Mouse (Mus musculus) heart, postnatal 0 days (tissue): ENCODE data around the gene Micu2. TPM values are rescaled to one million over a fixed set of nuclear protein-coding genes. Genes with fewer than 3 reads are reported as not detected.

Experiments
- ATAC-seq: fragments of 200-750 bp; cut with Nextera tagmentation; 2 replicates; pipeline ENCODE4 v1.8.0; 2017; ENCODE audit warnings: low read depth, moderate number of reproducible peaks, moderate library complexity; ENCODE audit not compliant: insufficient read depth
- DNase-seq: peaks from one replicate; pipeline ENCODE4 v3.0.0-alpha.2; 2016; ENCODE audit warnings: low spot score
- H3K27ac ChIP-seq: fragments of 300-500 bp; sonication (generic); 2 replicates; pipeline ENCODE4 v1.5.1; 2014; ENCODE audit warnings: low read depth, mild to moderate bottlenecking
- H3K27me3 ChIP-seq: fragments of 300-500 bp; sonication (generic); 2 replicates; pipeline ENCODE4 v1.6.1; 2014; ENCODE audit warnings: low read length, mixed read lengths; ENCODE audit not compliant: control insufficient read depth, insufficient read depth
- H3K36me3 ChIP-seq: fragments of 300-500 bp; sonication (generic); replicated peaks from 2 replicates; pipeline ENCODE4 v1.6.1; 2014; ENCODE audit warnings: low read length, mixed read lengths; ENCODE audit not compliant: control insufficient read depth, insufficient read depth
- H3K4me1 ChIP-seq: fragments of 300-500 bp; sonication (generic); 2 replicates; pipeline ENCODE4 v1.6.1; 2014; ENCODE audit warnings: antibody characterized with exemption; ENCODE audit not compliant: control insufficient read depth, insufficient read depth
- H3K4me2 ChIP-seq: fragments of 300-500 bp; sonication (generic); 2 replicates; pipeline ENCODE4 v1.6.1; 2014; ENCODE audit warnings: low read depth, mild to moderate bottlenecking, low read length, moderate library complexity
- H3K4me3 ChIP-seq: fragments of 300-500 bp; sonication (generic); 2 replicates; pipeline ENCODE4 v1.5.1; 2014; ENCODE audit warnings: low read depth, low read length
- H3K9ac ChIP-seq: fragments of 300-500 bp; sonication (generic); replicated peaks from 2 replicates; pipeline ENCODE4 v1.6.1; 2014; ENCODE audit warnings: low read depth, low read length, mixed read lengths
- H3K9me3 ChIP-seq: fragments of 300-500 bp; sonication (generic); replicated peaks from 2 replicates; pipeline ENCODE4 v1.6.1; 2016; ENCODE audit warnings: low read length; ENCODE audit not compliant: control insufficient read depth
- CTCF ChIP-seq: IDR thresholded peaks from 2 replicates; pipeline ENCODE4 v1.5.1; 2016; ENCODE audit warnings: antibody characterized with exemption, control low read depth, low read depth
- EP300 ChIP-seq: IDR thresholded peaks from 2 replicates; pipeline ENCODE4 v1.6.1; 2016; ENCODE audit warnings: antibody characterized with exemption, low read depth
- WGBS: fragments of 180-500 bp; shearing (Covaris S2); extraction: QIAGEN DNeasy Blood & Tissue Kit; methylation state at CpG from one replicate; pipeline ENCODE4 v1.1.7; 2014; 5-methylcytosine and 5-hydroxymethylcytosine counted together
- polyA plus RNA-seq: library from polyadenylated mRNA; unstranded; fragments of >200 nt; fragmentation: Nextera tagmentation; extraction: Ambion mirVana; gene quantifications from 2 replicates; pipeline ENCODE4 v1.2.1, GENCODE M21; 2015
- total RNA-seq: library from RNA; depleted of rRNA; stranded (reverse); fragments of >200 nt; gene quantifications from 2 replicates; pipeline ENCODE4 v1.2.3, GENCODE M21; 2014; ENCODE audit warnings: low replicate concordance

Gene Micu2
- total and polyA plus RNA-seq, 2 experiments from 2014 or later, result 48.0 to 70.7 TPM

GRCm38 (mm10) chr14:57886032-57886431, 113.0 kb downstream of the Micu2 start:
- WGBS, result 67% methylated on average over 2 of the region's 2 CpGs
- DNase-seq, result no peak
- Histone ChIP-seq H3K36me3 (no peaks in the 10 kb centered on the region), H3K4me3 (no peak overlapping the region), H3K4me2 (no peak overlapping the region), H3K27ac (no peak overlapping the region), H3K4me1 (peaks cover 21% of the 10 kb centered on the region), H3K9ac (no peak overlapping the region), H3K9me3 (no peaks in the 10 kb centered on the region), H3K27me3 (no peaks in the 10 kb centered on the region)
- no peak for ATAC-seq
- TF ChIP-seq EP300 (no peak), CTCF (no peak)

- WGBS, result 90% methylated on average over 3 of the region's 3 CpGs
These were observed 115.7 kb downstream of the Micu2 start for GRCm38 (mm10) chr14:57883341-57883740.

GRCm38 (mm10) chr14:57882720-57883119, 116.3 kb downstream of the Micu2 start:
- 53% methylated on average over 4 of the region's 4 CpGs for WGBS
- DNase-seq (no peak), ATAC-seq (no peak)
- no peak overlapping the region; the same call in 1 of the 2 replicates for H3K9ac ChIP-seq
- peaks cover 21% of the 10 kb centered on the region for H3K4me1 ChIP-seq
- peak overlapping the region; percentile 93 for H3K27ac ChIP-seq
- H3K27me3 ChIP-seq, result no peaks in the 10 kb centered on the region
- TF ChIP-seq CTCF (no peak), EP300 (no peak)
- no peaks in the 10 kb centered on the region for H3K36me3 ChIP-seq
- H3K4me3 ChIP-seq, result no peak overlapping the region
- H3K4me2 ChIP-seq, result no peak overlapping the region
- H3K9me3 ChIP-seq, result no peaks in the 10 kb centered on the region

More at GRCm38 (mm10) chr14:57883341-57883740, 115.7 kb downstream of the Micu2 start:
- ATAC-seq (no peak), DNase-seq (no peak)
- Histone ChIP-seq H3K4me1 (peaks cover 22% of the 10 kb centered on the region), H3K4me2 (no peak overlapping the region), H3K4me3 (no peak overlapping the region), H3K36me3 (no peaks in the 10 kb centered on the region), H3K9me3 (no peaks in the 10 kb centered on the region), H3K27ac (0 out of 2 replicates have a peak overlapping the region, but pooled peaks have one; percentile 93), H3K27me3 (no peaks in the 10 kb centered on the region), H3K9ac (no peak overlapping the region)
- TF ChIP-seq CTCF, result no peak
- TF ChIP-seq EP300, result no peak

GRCm38 (mm10) chr14:57881793-57882192, 117.3 kb downstream of the Micu2 start:
- peak overlapping the region; percentile 93 for H3K27ac ChIP-seq
- H3K36me3 ChIP-seq, result no peaks in the 10 kb centered on the region
- no peak overlapping the region for H3K4me3 ChIP-seq
- ATAC-seq (peak; percentile 97), DNase-seq (peak; percentile 92)
- peaks cover 18% of the 10 kb centered on the region for H3K4me1 ChIP-seq
- TF ChIP-seq EP300 (no peak), CTCF (peak; percentile 41)
- H3K9ac ChIP-seq, result peak overlapping the region; percentile 42
- H3K27me3 ChIP-seq, result no peaks in the 10 kb centered on the region
- H3K9me3 ChIP-seq, result no peaks in the 10 kb centered on the region
- H3K4me2 ChIP-seq, result peak overlapping the region; percentile 37
- WGBS, result 13% methylated on average over 4 of the region's 4 CpGs

- Histone ChIP-seq H3K9me3 (no peaks in the 10 kb centered on the region), H3K4me3 (no peak overlapping the region), H3K4me2 (no peak overlapping the region), H3K27me3 (no peaks in the 10 kb centered on the region), H3K36me3 (no peaks in the 10 kb centered on the region), H3K9ac (no peak overlapping the region), H3K27ac (peak overlapping the region; percentile 93), H3K4me1 (peaks cover 18% of the 10 kb centered on the region; the same call in 1 of the 2 replicates)
- TF ChIP-seq EP300 (no peak), CTCF (no peak)
- no peak for DNase-seq
- ATAC-seq, result no peak
These were observed 118.0 kb downstream of the Micu2 start for GRCm38 (mm10) chr14:57881074-57881473.

GRCm38 (mm10) chr14:57877921-57878320, 121.1 kb downstream of the Micu2 start:
- Histone ChIP-seq H3K9me3 (no peaks in the 10 kb centered on the region), H3K9ac (no peak overlapping the region), H3K4me3 (no peak overlapping the region), H3K27ac (peak overlapping the region; percentile 66), H3K36me3 (peaks cover 7% of the 10 kb centered on the region), H3K27me3 (no peaks in the 10 kb centered on the region), H3K4me1 (peaks cover 17% of the 10 kb centered on the region; the same call in 1 of the 2 replicates), H3K4me2 (no peak overlapping the region)
- WGBS, result 59% methylated on average over 9 of the region's 9 CpGs
- TF ChIP-seq EP300 (no peak), CTCF (no peak)
- DNase-seq, result peak; percentile 57
- ATAC-seq, result no peak
